27 mouse cellular contexts compared by ENCODE assay signal in genomic region chr9:85724078-85724477, GRCm38 (mm10). TPM values are rescaled to one million over a fixed set of nuclear protein-coding genes. Genes with fewer than 3 reads are reported as not detected.
DNase-seq lines count a peak whose midpoint lies in the region; ATAC-seq lines count a peak whose summit lies in the region.
"Had no signal": no experiment of that assay in that cellular context is flagged by ENCODE, and none has a peak within 500 bp of the region (broad histone marks: within the 10 kb centered on the region; RNA-seq: fewer than 3 reads in every experiment).

No protein-coding gene starts in this region.

- H3K9ac ChIP-seq in forebrain, embryonic 16.5 days (replicated peaks; ENCODE audit: low read depth, low read length) = no peak overlapping the region
- no peak overlapping the region for H3K9ac ChIP-seq in forebrain, embryonic 15.5 days (replicated peaks)
- no peak overlapping the region for H3K9ac ChIP-seq in midbrain, embryonic 16.5 days (ENCODE audit: low read depth, low read length)
- H3K9ac ChIP-seq: embryonic facial prominence, embryonic 13.5 days; embryonic facial prominence, embryonic 15.5 days; forebrain, embryonic 13.5 days had no signal

- no peak overlapping the region for H3K4me2 ChIP-seq in forebrain, embryonic 16.5 days (ENCODE audit: low read length)
- no peak overlapping the region for H3K4me2 ChIP-seq in forebrain, embryonic 15.5 days (replicated peaks)
- H3K4me2 ChIP-seq in midbrain, embryonic 16.5 days (ENCODE audit: low read length) = no peak overlapping the region
- H3K4me2 ChIP-seq: embryonic facial prominence, embryonic 13.5 days; embryonic facial prominence, embryonic 15.5 days; forebrain, embryonic 13.5 days had no signal

- peaks cover 31% of the 10 kb centered on the region for H3K36me3 ChIP-seq in forebrain, embryonic 16.5 days (ENCODE audit: control insufficient read depth, insufficient read depth)
- peaks cover 77% of the 10 kb centered on the region for H3K36me3 ChIP-seq in forebrain, embryonic 15.5 days
- H3K36me3 ChIP-seq in midbrain, embryonic 16.5 days (ENCODE audit: control insufficient read depth, insufficient read depth, low read length) = peaks cover 22% of the 10 kb centered on the region
- peaks cover 97% of the 10 kb centered on the region for H3K36me3 ChIP-seq in midbrain, embryonic 10.5 days

- H3K27me3 ChIP-seq in forebrain, embryonic 16.5 days (replicated peaks; ENCODE audit: control insufficient read depth, insufficient read depth, low read length) = no peaks in the 10 kb centered on the region
- H3K27me3 ChIP-seq in forebrain, embryonic 15.5 days = no peaks in the 10 kb centered on the region
- H3K27me3 ChIP-seq in midbrain, embryonic 16.5 days (ENCODE audit: control insufficient read depth, insufficient read depth, low read depth, low read length) = no peaks in the 10 kb centered on the region
- no peaks in the 10 kb centered on the region for H3K27me3 ChIP-seq in midbrain, embryonic 10.5 days (ENCODE audit: low read depth, poor library complexity, severe bottlenecking)
- H3K27me3 ChIP-seq: CH12.LX; embryonic facial prominence, embryonic 13.5 days; embryonic facial prominence, embryonic 15.5 days; forebrain, embryonic 13.5 days; Patski had no signal

- WGBS in forebrain, embryonic 16.5 days = 93% methylated on average over 9 of the region's 9 CpGs
- WGBS in forebrain, embryonic 15.5 days = 93% methylated on average over 9 of the region's 9 CpGs
- 83% methylated on average over 9 of the region's 9 CpGs for WGBS in midbrain, embryonic 16.5 days
- 96% methylated on average over 9 of the region's 9 CpGs for WGBS in midbrain, embryonic 10.5 days

- H3K9me3 ChIP-seq in forebrain, embryonic 16.5 days (ENCODE audit: control insufficient read depth, low read length) = no peaks in the 10 kb centered on the region
- no peaks in the 10 kb centered on the region for H3K9me3 ChIP-seq in forebrain, embryonic 15.5 days
- H3K9me3 ChIP-seq in midbrain, embryonic 16.5 days (replicated peaks; ENCODE audit: control insufficient read depth, low read length, poor library complexity, severe bottlenecking) = no peaks in the 10 kb centered on the region
- no peaks in the 10 kb centered on the region for H3K9me3 ChIP-seq in midbrain, embryonic 10.5 days (replicated peaks)
- H3K9me3 ChIP-seq: embryonic facial prominence, embryonic 13.5 days; embryonic facial prominence, embryonic 15.5 days; forebrain, embryonic 10.5 days; forebrain, embryonic 13.5 days; G1E had no signal

- 0 out of 2 replicates have a peak, but pooled peaks have one; percentile 15 for ATAC-seq in forebrain, embryonic 16.5 days
- no peak for ATAC-seq in forebrain, embryonic 15.5 days (replicated peaks)
- peak; percentile 27; the same call in 1 of the 2 replicates for ATAC-seq in frontal cortex, adult (ENCODE audit: low TSS enrichment)
- ATAC-seq in midbrain, embryonic 16.5 days = 0 out of 2 replicates have a peak, but pooled peaks have one; percentile 45
- ATAC-seq: activated CD4-positive, CD25-positive, alpha-beta regulatory T cell, adult 4 months; CD4-positive, CD25-positive, alpha-beta regulatory T cell, adult 4 months; forebrain, embryonic 13.5 days; Patski had no signal

- DNase-seq in frontal cortex, adult 2 months (ENCODE audit: extremely low spot score in 1 of 2, low spot score in 1 of 2) = no peak
- DNase-seq in midbrain, embryonic 10.5 days (ENCODE audit: low spot score) = no peak
- DNase-seq: adrenal gland, adult 8-10 months; adrenal gland, postnatal 14 days; adrenal gland, postnatal 36 days; B cell, adult 2 months; cerebellum, adult 11 months; cerebellum, adult 18-20 months; cerebellum, adult 8-10 months; cerebellum, adult 9-11 months; cerebellum, postnatal 14 days; cerebellum, postnatal 36 days; embryo, embryonic 11 days had no signal

- no peaks in the 10 kb centered on the region for H3K4me1 ChIP-seq in forebrain, embryonic 16.5 days (replicated peaks; ENCODE audit: control insufficient read depth, insufficient read depth, low read length)
- H3K4me1 ChIP-seq in forebrain, embryonic 15.5 days = no peaks in the 10 kb centered on the region
- no peaks in the 10 kb centered on the region for H3K4me1 ChIP-seq in midbrain, embryonic 16.5 days (ENCODE audit: control insufficient read depth, insufficient read depth, low read length)
- H3K4me1 ChIP-seq in midbrain, embryonic 10.5 days = no peaks in the 10 kb centered on the region
- H3K4me1 ChIP-seq: embryonic facial prominence, embryonic 13.5 days; embryonic facial prominence, embryonic 15.5 days; forebrain, embryonic 10.5 days; forebrain, embryonic 13.5 days had no signal

- H3K27ac ChIP-seq in forebrain, embryonic 16.5 days (ENCODE audit: low read length) = no peak overlapping the region
- H3K27ac ChIP-seq in forebrain, embryonic 15.5 days (replicated peaks) = no peak overlapping the region
- H3K27ac ChIP-seq in midbrain, embryonic 16.5 days (ENCODE audit: low read length) = no peak overlapping the region
- no peak overlapping the region for H3K27ac ChIP-seq in midbrain, embryonic 10.5 days (replicated peaks)
- H3K27ac ChIP-seq: embryonic facial prominence, embryonic 13.5 days; embryonic facial prominence, embryonic 15.5 days; forebrain, embryonic 10.5 days; forebrain, embryonic 13.5 days had no signal

- H3K4me3 ChIP-seq in forebrain, embryonic 16.5 days (replicated peaks; ENCODE audit: low read length) = no peak overlapping the region
- no peak overlapping the region for H3K4me3 ChIP-seq in forebrain, embryonic 15.5 days
- H3K4me3 ChIP-seq in midbrain, embryonic 16.5 days (ENCODE audit: low read depth, low read length) = no peak overlapping the region
- no peak overlapping the region for H3K4me3 ChIP-seq in midbrain, embryonic 10.5 days
- H3K4me3 ChIP-seq: embryonic facial prominence, embryonic 13.5 days; embryonic facial prominence, embryonic 15.5 days; erythroblast, embryonic 14.5 days; forebrain, embryonic 10.5 days; forebrain, embryonic 13.5 days had no signal

RNA-seq across cellular contexts. Expression of gene Ibtk, which starts 25.1 kb away (rescaled TPM):
- polyA plus RNA-seq in forebrain, embryonic 16.5 days (2015; fragmentation: Nextera tagmentation; extraction: Ambion mirVana) = 30.3 and 35.0 TPM in 2 replicates
- 32.8 and 33.5 TPM in 2 replicates for polyA plus RNA-seq in forebrain, embryonic 15.5 days (2015; fragmentation: Nextera tagmentation; extraction: Ambion mirVana)
- polyA plus RNA-seq in frontal cortex, adult 2 months (2012; rRNA removed) = 11.8 and 12.3 TPM in 2 replicates
- 28.4 and 31.8 TPM in 2 replicates for polyA plus RNA-seq in midbrain, embryonic 16.5 days (2015; fragmentation: Nextera tagmentation; extraction: Ambion mirVana)
- polyA plus RNA-seq in midbrain, embryonic 10.5 days (2016; fragmentation: Nextera tagmentation; extraction: Ambion mirVana) = 31.5 and 36.0 TPM in 2 replicates
